Comparison of ENCODE assay signal across 23 mouse cellular contexts in the genomic region with DNA sequence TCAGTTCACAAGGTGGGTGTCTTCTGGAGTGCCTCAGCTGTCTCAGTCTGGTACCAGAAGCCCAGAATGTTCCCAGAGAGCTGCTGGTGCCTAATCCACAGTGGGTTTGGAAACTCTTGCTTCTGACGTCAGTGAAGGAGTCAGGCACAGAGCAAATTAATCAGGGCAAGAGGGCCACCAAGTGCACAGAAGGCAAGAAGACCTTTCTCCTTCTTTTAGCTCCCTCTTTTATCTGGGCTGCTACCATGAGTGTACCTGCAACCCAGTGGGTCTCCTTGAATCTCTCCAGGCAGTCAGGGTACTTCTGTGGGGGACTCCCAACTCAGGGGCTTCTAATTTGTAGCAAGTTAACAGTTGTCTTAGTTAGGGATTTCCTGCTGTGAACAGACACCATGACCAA.
"Had no signal": no experiment of that assay in that cellular context is flagged by ENCODE, and none has a peak within 500 bp of the region (broad histone marks: within the 10 kb centered on the region; RNA-seq: fewer than 3 reads in every experiment).

No protein-coding gene starts in this region.

- H3K4me1 ChIP-seq: lung, embryonic 15.5 days; megakaryocyte, embryonic 14.5 days; midbrain, embryonic 15.5 days; stomach, embryonic 15.5 days had no signal

- H3K27ac ChIP-seq: limb, embryonic 15.5 days; liver, embryonic 14.5 days; lung, embryonic 15.5 days; midbrain, embryonic 10.5 days; midbrain, embryonic 15.5 days; neural tube, embryonic 13.5 days; stomach, embryonic 15.5 days had no signal

- DNase-seq: kidney, adult 18-20 months; kidney, adult 9 months; kidney, postnatal 14 days; kidney, postnatal 4 days; left cerebral cortex, postnatal 4 days; lung, adult 18-20 months; lung, postnatal 10 days; lung, postnatal 36 days; retina, postnatal 1 day; right cerebral cortex, postnatal 25 days; spleen, adult 18-20 months; thymus, postnatal 36 days had no signal

- H3K27me3 ChIP-seq: limb, embryonic 15.5 days; lung, embryonic 15.5 days; megakaryocyte, embryonic 14.5 days; midbrain, embryonic 15.5 days; neural tube, embryonic 13.5 days; stomach, embryonic 15.5 days had no signal

- H3K9me3 ChIP-seq: limb, embryonic 15.5 days; lung, embryonic 15.5 days; midbrain, embryonic 10.5 days; midbrain, embryonic 15.5 days; stomach, embryonic 15.5 days had no signal

- H3K4me3 ChIP-seq: limb, embryonic 15.5 days; lung, embryonic 15.5 days; megakaryocyte, embryonic 14.5 days; midbrain, embryonic 10.5 days; midbrain, embryonic 15.5 days; myocyte; neural tube, embryonic 13.5 days; stomach, embryonic 15.5 days had no signal

- H3K4me2 ChIP-seq: limb, embryonic 15.5 days; lung, embryonic 15.5 days; midbrain, embryonic 15.5 days; neural tube, embryonic 13.5 days; stomach, embryonic 15.5 days had no signal

- H3K36me3 ChIP-seq: limb, embryonic 15.5 days; lung, embryonic 15.5 days; midbrain, embryonic 10.5 days; midbrain, embryonic 15.5 days; neural tube, embryonic 13.5 days; stomach, embryonic 15.5 days had no signal

- ATAC-seq: inflammation-experienced regulatory T-cells, adult 6 months; intestine, embryonic 16.5 days; midbrain, embryonic 15.5 days had no signal

- H3K9ac ChIP-seq: limb, embryonic 15.5 days; liver, embryonic 14.5 days; lung, embryonic 15.5 days; midbrain, embryonic 15.5 days; neural tube, embryonic 13.5 days; stomach, embryonic 15.5 days had no signal
